23 mouse cellular contexts compared by ENCODE assay signal in the genomic region with DNA sequence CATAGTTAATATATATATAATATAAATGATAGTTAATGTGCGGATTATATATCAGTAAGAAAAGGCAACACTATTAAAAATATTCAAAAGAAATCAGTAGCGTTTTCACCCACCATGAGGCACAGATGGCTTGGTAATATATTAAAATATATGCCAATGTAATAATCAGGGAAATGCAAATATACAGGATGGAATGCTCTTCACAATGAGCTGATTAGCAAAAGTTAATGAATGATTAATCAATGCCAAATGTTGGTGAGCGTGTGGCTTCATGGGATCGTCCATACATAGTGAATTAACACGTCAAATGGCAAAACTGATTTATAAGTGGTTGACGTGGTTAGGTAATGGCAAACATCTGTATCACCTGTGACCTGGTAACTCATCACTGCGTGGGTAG. TPM values are rescaled to one million over a fixed set of nuclear protein-coding genes. Genes with fewer than 3 reads are reported as not detected.
DNase-seq lines count a peak whose midpoint lies in the region; ATAC-seq and TF ChIP-seq lines count a peak whose summit lies in the region.
"Had no signal": no experiment of that assay in that cellular context is flagged by ENCODE, and none has a peak within 500 bp of the region (broad histone marks: within the 10 kb centered on the region; RNA-seq: fewer than 3 reads in every experiment).

No protein-coding gene starts in this region.

- no peak overlapping the region for H3K27ac ChIP-seq in forebrain, embryonic 13.5 days
- H3K27ac ChIP-seq in forebrain, embryonic 11.5 days (ENCODE audit: low read depth, low read length): no peak overlapping the region
- H3K27ac ChIP-seq in forebrain, embryonic 15.5 days (replicated peaks): peak overlapping the region; percentile 65
- H3K27ac ChIP-seq in forebrain, embryonic 12.5 days: no peak overlapping the region
- H3K27ac ChIP-seq: embryonic facial prominence, embryonic 13.5 days; embryonic facial prominence, embryonic 15.5 days had no signal

- no peak for TF ChIP-seq POLR2A in brain, embryonic 14.5 days (IDR thresholded peaks at IDR 0.05; ENCODE audit: borderline replicate concordance, extremely low read depth, insufficient read depth, insufficient read length, poor library complexity, severe bottlenecking)

- H3K4me2 ChIP-seq in forebrain, embryonic 13.5 days: no peak overlapping the region
- no peak overlapping the region for H3K4me2 ChIP-seq in forebrain, embryonic 11.5 days (ENCODE audit: low read depth, low read length, severe bottlenecking)
- no peak overlapping the region for H3K4me2 ChIP-seq in forebrain, embryonic 15.5 days (replicated peaks)
- H3K4me2 ChIP-seq in forebrain, embryonic 12.5 days: no peak overlapping the region
- H3K4me2 ChIP-seq: embryonic facial prominence, embryonic 13.5 days; embryonic facial prominence, embryonic 15.5 days had no signal

- H3K9me3 ChIP-seq in forebrain, embryonic 13.5 days (replicated peaks): no peaks in the 10 kb centered on the region
- no peaks in the 10 kb centered on the region for H3K9me3 ChIP-seq in forebrain, embryonic 11.5 days (ENCODE audit: control insufficient read depth, low read length)
- H3K9me3 ChIP-seq in forebrain, embryonic 15.5 days: no peaks in the 10 kb centered on the region
- no peaks in the 10 kb centered on the region for H3K9me3 ChIP-seq in forebrain, embryonic 12.5 days
- H3K9me3 ChIP-seq: embryonic facial prominence, embryonic 13.5 days; embryonic facial prominence, embryonic 15.5 days; G1E had no signal

- no peaks in the 10 kb centered on the region for H3K36me3 ChIP-seq in forebrain, embryonic 13.5 days (ENCODE audit: poor library complexity, severe bottlenecking)
- H3K36me3 ChIP-seq in forebrain, embryonic 11.5 days (ENCODE audit: control insufficient read depth, insufficient read depth, low read length): no peaks in the 10 kb centered on the region
- H3K36me3 ChIP-seq in forebrain, embryonic 15.5 days: no peaks in the 10 kb centered on the region
- no peaks in the 10 kb centered on the region for H3K36me3 ChIP-seq in forebrain, embryonic 12.5 days (replicated peaks)
- H3K36me3 ChIP-seq: embryonic facial prominence, embryonic 13.5 days; embryonic facial prominence, embryonic 15.5 days; G1E had no signal

- ATAC-seq in forebrain, embryonic 13.5 days: peak; percentile 33; the same call in 1 of the 2 replicates
- ATAC-seq in forebrain, embryonic 11.5 days (replicated peaks; ENCODE audit: low FRiP score): no peak
- ATAC-seq in forebrain, embryonic 15.5 days (replicated peaks): no peak
- ATAC-seq in forebrain, embryonic 12.5 days (ENCODE audit: low FRiP score): no peak
- ATAC-seq: activated CD4-positive, CD25-positive, alpha-beta regulatory T cell, adult 4 months; CD4-positive, CD25-positive, alpha-beta regulatory T cell, adult 4 months; Patski had no signal

- no peaks in the 10 kb centered on the region for H3K27me3 ChIP-seq in forebrain, embryonic 13.5 days
- no peaks in the 10 kb centered on the region for H3K27me3 ChIP-seq in forebrain, embryonic 11.5 days (ENCODE audit: control insufficient read depth, insufficient read depth, low read length)
- no peaks in the 10 kb centered on the region for H3K27me3 ChIP-seq in forebrain, embryonic 15.5 days
- H3K27me3 ChIP-seq in forebrain, embryonic 12.5 days: no peaks in the 10 kb centered on the region
- H3K27me3 ChIP-seq: embryonic facial prominence, embryonic 13.5 days; embryonic facial prominence, embryonic 15.5 days; Patski had no signal

- H3K4me3 ChIP-seq in forebrain, embryonic 13.5 days: no peak overlapping the region
- H3K4me3 ChIP-seq in forebrain, embryonic 11.5 days (ENCODE audit: low read depth, low read length): no peak overlapping the region
- H3K4me3 ChIP-seq in forebrain, embryonic 15.5 days: no peak overlapping the region
- no peak overlapping the region for H3K4me3 ChIP-seq in forebrain, embryonic 12.5 days (replicated peaks)
- H3K4me3 ChIP-seq: embryonic facial prominence, embryonic 13.5 days; embryonic facial prominence, embryonic 15.5 days; erythroblast, embryonic 14.5 days had no signal

- no peak overlapping the region for H3K9ac ChIP-seq in forebrain, embryonic 13.5 days
- no peak overlapping the region for H3K9ac ChIP-seq in forebrain, embryonic 11.5 days (ENCODE audit: low read length)
- no peak overlapping the region for H3K9ac ChIP-seq in forebrain, embryonic 15.5 days (replicated peaks)
- H3K9ac ChIP-seq in forebrain, embryonic 12.5 days: no peak overlapping the region
- H3K9ac ChIP-seq: embryonic facial prominence, embryonic 13.5 days; embryonic facial prominence, embryonic 15.5 days had no signal

- DNase-seq in forebrain, embryonic 11.5 days (ENCODE audit: low spot score): no peak
- DNase-seq in brain, embryonic 14.5 days (ENCODE audit: low read depth): peak; percentile 54
- DNase-seq: adrenal gland, adult 8-10 months; adrenal gland, postnatal 14 days; adrenal gland, postnatal 36 days; B cell, adult 2 months; cerebellum, adult 11 months; cerebellum, adult 18-20 months; cerebellum, adult 8-10 months; cerebellum, adult 9-11 months; cerebellum, postnatal 14 days; cerebellum, postnatal 36 days; embryo, embryonic 11 days had no signal

- no peak for TF ChIP-seq CTCF in brain, embryonic 14.5 days (IDR thresholded peaks at IDR 0.05; ENCODE audit: borderline replicate concordance, extremely low read depth, insufficient read depth, insufficient read length)

- H3K4me1 ChIP-seq in forebrain, embryonic 13.5 days: peaks cover 31% of the 10 kb centered on the region
- H3K4me1 ChIP-seq in forebrain, embryonic 11.5 days (replicated peaks; ENCODE audit: control insufficient read depth, insufficient read depth, low read length): no peaks in the 10 kb centered on the region
- H3K4me1 ChIP-seq in forebrain, embryonic 15.5 days: peaks cover 24% of the 10 kb centered on the region
- H3K4me1 ChIP-seq in forebrain, embryonic 12.5 days: peaks cover 12% of the 10 kb centered on the region

- WGBS in forebrain, embryonic 13.5 days: 76% methylated on average over 7 of the region's 7 CpGs
- WGBS in forebrain, embryonic 11.5 days: 84% methylated on average over 7 of the region's 7 CpGs
- 56% methylated on average over 7 of the region's 7 CpGs for WGBS in forebrain, embryonic 15.5 days
- 81% methylated on average over 7 of the region's 7 CpGs for WGBS in forebrain, embryonic 12.5 days

RNA-seq across cellular contexts. Expression of a gene that starts 9.6 kb away (rescaled TPM):
- polyA plus RNA-seq in forebrain, embryonic 13.5 days (2015; fragmentation: Nextera tagmentation; extraction: Ambion mirVana): not detected in 2 replicates
- not detected in 2 replicates for polyA plus RNA-seq in forebrain, embryonic 11.5 days (2014; fragmentation: Nextera tagmentation; extraction: Ambion mirVana)
- polyA plus RNA-seq in forebrain, embryonic 15.5 days (2015; fragmentation: Nextera tagmentation; extraction: Ambion mirVana): 0.05 TPM in 1 of 2 replicates, not detected in the other
- not detected in 2 replicates for polyA plus RNA-seq in forebrain, embryonic 12.5 days (2016; fragmentation: Nextera tagmentation; extraction: Ambion mirVana)
- 0.08 and 0.10 TPM in 2 replicates for polyA plus RNA-seq in brain, embryonic 14.5 days (2012; rRNA removed)
- polyA plus RNA-seq: CD4-positive, CD25-positive, alpha-beta regulatory T cell, adult 4 months; embryonic facial prominence, embryonic 13.5 days; erythroblast, embryonic 14.5 days; G1E had no signal

RNA-seq across cellular contexts. Expression of a gene that starts 35.1 kb away (rescaled TPM):
- 19.4 and 19.8 TPM in 2 replicates for polyA plus RNA-seq in forebrain, embryonic 13.5 days (2015; fragmentation: Nextera tagmentation; extraction: Ambion mirVana)
- 30.9 and 31.6 TPM in 2 replicates for polyA plus RNA-seq in forebrain, embryonic 11.5 days (2014; fragmentation: Nextera tagmentation; extraction: Ambion mirVana)
- polyA plus RNA-seq in forebrain, embryonic 15.5 days (2015; fragmentation: Nextera tagmentation; extraction: Ambion mirVana): 13.2 and 13.7 TPM in 2 replicates
- polyA plus RNA-seq in forebrain, embryonic 12.5 days (2016; fragmentation: Nextera tagmentation; extraction: Ambion mirVana): 25.1 and 25.4 TPM in 2 replicates
- 14.1 and 15.6 TPM in 2 replicates for polyA plus RNA-seq in brain, embryonic 14.5 days (2012; rRNA removed)
